Mouse (Mus musculus) stomach, embryonic 15.5 days (tissue): ENCODE measurements around the gene Cdc26. TPM values are rescaled to one million over a fixed set of nuclear protein-coding genes. Genes with fewer than 3 reads are reported as not detected.

Experiments used
- ATAC-seq: fragments of 200-750 bp; cut with Nextera tagmentation; 2 replicates; pipeline ENCODE4 v1.8.0; 2017; ENCODE audit warnings: low read depth, moderate number of reproducible peaks, moderate TSS enrichment; ENCODE audit not compliant: insufficient read depth, low FRiP score
- H3K27ac ChIP-seq: fragments of 300-500 bp; sonication (generic); 2 replicates; pipeline ENCODE4 v1.5.1; 2015; ENCODE audit warnings: mild to moderate bottlenecking, inconsistent platforms
- H3K27me3 ChIP-seq: fragments of 300-500 bp; sonication (generic); replicated peaks from 2 replicates; pipeline ENCODE4 v1.6.1; 2015; ENCODE audit warnings: inconsistent platforms
- H3K36me3 ChIP-seq: fragments of 300-500 bp; sonication (generic); 2 replicates; pipeline ENCODE4 v1.6.1; 2015; ENCODE audit warnings: inconsistent platforms
- H3K4me1 ChIP-seq: fragments of 300-500 bp; sonication (generic); 2 replicates; pipeline ENCODE4 v1.6.1; 2015; ENCODE audit warnings: inconsistent platforms
- H3K4me2 ChIP-seq: fragments of 300-500 bp; sonication (generic); 2 replicates; pipeline ENCODE4 v1.6.1; 2015; ENCODE audit warnings: mild to moderate bottlenecking, inconsistent platforms
- H3K4me3 ChIP-seq: fragments of 300-500 bp; sonication (generic); replicated peaks from 2 replicates; pipeline ENCODE4 v1.5.1; 2015; ENCODE audit warnings: inconsistent platforms
- H3K9ac ChIP-seq: fragments of 300-500 bp; sonication (generic); 2 replicates; pipeline ENCODE4 v1.6.1; 2015; ENCODE audit warnings: inconsistent platforms
- H3K9me3 ChIP-seq: fragments of 300-500 bp; sonication (generic); 2 replicates; pipeline ENCODE4 v1.6.1; 2016; ENCODE audit warnings: inconsistent platforms
- WGBS: fragments of 180-500 bp; shearing (Covaris S2); methylation state at CpG from one replicate; pipeline ENCODE4 v1.1.7; 2015; 5-methylcytosine and 5-hydroxymethylcytosine counted together
- polyA plus RNA-seq: library from polyadenylated mRNA; unstranded; fragments of >200 nt; fragmentation: Nextera tagmentation; extraction: Ambion mirVana; gene quantifications from 2 replicates; pipeline ENCODE4 v1.2.1, GENCODE M21; 2015

Gene Cdc26
- polyA plus RNA-seq, 1 experiment from 2014 or later: 146 TPM

GRCm38 (mm10) chr4:62372818-62373520, 35.5 kb downstream of the Cdc26 start:
- no peaks in the 10 kb centered on the region for H3K4me1 ChIP-seq
- 78% methylated on average over 9 of the region's 9 CpGs for WGBS
- no peaks in the 10 kb centered on the region for H3K9me3 ChIP-seq
- no peak overlapping the region for H3K4me2 ChIP-seq
- no peak for ATAC-seq
- no peak overlapping the region for H3K27ac ChIP-seq
- H3K9ac ChIP-seq: no peak overlapping the region
- no peak overlapping the region for H3K4me3 ChIP-seq
- no peaks in the 10 kb centered on the region for H3K27me3 ChIP-seq
- H3K36me3 ChIP-seq: no peaks in the 10 kb centered on the region

- Histone ChIP-seq H3K9me3 (no peaks in the 10 kb centered on the region), H3K27me3 (no peaks in the 10 kb centered on the region), H3K4me1 (no peaks in the 10 kb centered on the region), H3K9ac (no peak overlapping the region), H3K27ac (no peak overlapping the region), H3K36me3 (no peaks in the 10 kb centered on the region), H3K4me2 (no peak overlapping the region), H3K4me3 (no peak overlapping the region)
- ATAC-seq: no peak
- 29% methylated on average over 1 of the region's 1 CpGs for WGBS
Measured at GRCm38 (mm10) chr4:62372410-62372809, 36.0 kb downstream of the Cdc26 start.

- H3K9ac ChIP-seq: no peak overlapping the region
- H3K36me3 ChIP-seq: no peaks in the 10 kb centered on the region
- no peaks in the 10 kb centered on the region for H3K9me3 ChIP-seq
- no peak overlapping the region for H3K4me3 ChIP-seq
- no peak overlapping the region for H3K27ac ChIP-seq
- ATAC-seq: no peak
- H3K27me3 ChIP-seq: no peaks in the 10 kb centered on the region
- no peak overlapping the region for H3K4me2 ChIP-seq
- no peaks in the 10 kb centered on the region for H3K4me1 ChIP-seq
- WGBS: 67% methylated on average over 3 of the region's 3 CpGs
Measured at GRCm38 (mm10) chr4:62369091-62369490, 39.4 kb downstream of the Cdc26 start.

- WGBS: 74% methylated on average over 6 of the region's 6 CpGs
- Histone ChIP-seq H3K4me1 (no peaks in the 10 kb centered on the region), H3K4me3 (no peak overlapping the region), H3K27me3 (no peaks in the 10 kb centered on the region), H3K4me2 (no peak overlapping the region), H3K9ac (no peak overlapping the region), H3K36me3 (no peaks in the 10 kb centered on the region), H3K9me3 (no peaks in the 10 kb centered on the region), H3K27ac (no peak overlapping the region)
- no peak for ATAC-seq
Measured at GRCm38 (mm10) chr4:62367586-62367985, 40.9 kb downstream of the Cdc26 start.

- Histone ChIP-seq H3K36me3 (no peaks in the 10 kb centered on the region), H3K4me3 (no peak overlapping the region), H3K4me2 (no peak overlapping the region), H3K27me3 (no peaks in the 10 kb centered on the region), H3K4me1 (0 out of 2 replicates have a peak, but pooled peaks cover 3% of the 10 kb centered on the region), H3K27ac (no peak overlapping the region), H3K9me3 (no peaks in the 10 kb centered on the region), H3K9ac (no peak overlapping the region)
- no peak for ATAC-seq
- WGBS: 55% methylated on average over 4 of the region's 4 CpGs
Measured at GRCm38 (mm10) chr4:62366291-62366690, 42.2 kb downstream of the Cdc26 start.

GRCm38 (mm10) chr4:62364299-62364698, 44.1 kb downstream of the Cdc26 start:
- H3K9ac ChIP-seq: no peak overlapping the region
- H3K27me3 ChIP-seq: no peaks in the 10 kb centered on the region
- H3K9me3 ChIP-seq: no peaks in the 10 kb centered on the region
- 53% methylated on average over 8 of the region's 8 CpGs for WGBS
- H3K4me3 ChIP-seq: no peak overlapping the region
- no peak for ATAC-seq
- H3K4me1 ChIP-seq: 0 out of 2 replicates have a peak, but pooled peaks cover 3% of the 10 kb centered on the region
- no peak overlapping the region for H3K27ac ChIP-seq
- no peak overlapping the region for H3K4me2 ChIP-seq
- H3K36me3 ChIP-seq: no peaks in the 10 kb centered on the region

GRCm38 (mm10) chr4:62362437-62362836, 46.0 kb downstream of the Cdc26 start:
- ATAC-seq: no peak
- Histone ChIP-seq H3K27me3 (no peaks in the 10 kb centered on the region), H3K9me3 (no peaks in the 10 kb centered on the region), H3K27ac (no peak overlapping the region), H3K4me2 (no peak overlapping the region), H3K4me3 (no peak overlapping the region), H3K36me3 (no peaks in the 10 kb centered on the region), H3K4me1 (0 out of 2 replicates have a peak, but pooled peaks cover 3% of the 10 kb centered on the region), H3K9ac (no peak overlapping the region)
- WGBS: 74% methylated on average over 2 of the region's 2 CpGs

- H3K4me3 ChIP-seq: peak overlapping the region; percentile 92
- peak overlapping the region; percentile 70 for H3K4me2 ChIP-seq
- H3K27me3 ChIP-seq: no peaks in the 10 kb centered on the region
- 0 out of 2 replicates have a peak, but pooled peaks cover 3% of the 10 kb centered on the region for H3K4me1 ChIP-seq
- no peak overlapping the region for H3K9ac ChIP-seq
- no peak for ATAC-seq
- WGBS: 88% methylated on average over 1 of the region's 1 CpGs
- no peaks in the 10 kb centered on the region for H3K36me3 ChIP-seq
- H3K27ac ChIP-seq: no peak overlapping the region
- no peaks in the 10 kb centered on the region for H3K9me3 ChIP-seq
Measured at GRCm38 (mm10) chr4:62361997-62362396, 46.4 kb downstream of the Cdc26 start.

- Histone ChIP-seq H3K36me3 (no peaks in the 10 kb centered on the region), H3K4me3 (peak overlapping the region; percentile 92), H3K9ac (no peak overlapping the region; the same call in 1 of the 2 replicates), H3K27ac (no peak overlapping the region), H3K9me3 (no peaks in the 10 kb centered on the region), H3K4me2 (peak overlapping the region; percentile 70), H3K27me3 (no peaks in the 10 kb centered on the region), H3K4me1 (0 out of 2 replicates have a peak, but pooled peaks cover 3% of the 10 kb centered on the region)
- ATAC-seq: no peak
- WGBS: 25% methylated on average over 6 of the region's 6 CpGs
Measured at GRCm38 (mm10) chr4:62361571-62361970, 46.9 kb downstream of the Cdc26 start.

- peak overlapping the region; percentile 75 for H3K9ac ChIP-seq
- no peaks in the 10 kb centered on the region for H3K27me3 ChIP-seq
- H3K4me2 ChIP-seq: peak overlapping the region; percentile 70
- peak; percentile 27; the same call in 1 of the 2 replicates for ATAC-seq
- H3K27ac ChIP-seq: peak overlapping the region; percentile 40
- H3K4me3 ChIP-seq: peak overlapping the region; percentile 92
- H3K36me3 ChIP-seq: no peaks in the 10 kb centered on the region
- H3K9me3 ChIP-seq: no peaks in the 10 kb centered on the region
- WGBS: under 1% methylated on average over 22 of the region's 22 CpGs
- H3K4me1 ChIP-seq: 0 out of 2 replicates have a peak, but pooled peaks cover 3% of the 10 kb centered on the region
Measured at GRCm38 (mm10) chr4:62360805-62361455, 47.5 kb downstream of the Cdc26 start.

- under 1% methylated on average over 51 of the region's 51 CpGs for WGBS
- no peaks in the 10 kb centered on the region for H3K9me3 ChIP-seq
Measured at GRCm38 (mm10) chr4:62360088-62360804, 48.2 kb downstream of the Cdc26 start, which contains the start of the genes Fkbp15 and Slc31a1. TSS of gene Fkbp15 (minus strand) at chr4:62360548. TSS of gene Slc31a1 (plus strand) at chr4:62360727.

More at GRCm38 (mm10) chr4:62360088-62360804, 48.2 kb downstream of the Cdc26 start, which contains the start of the genes Fkbp15 and Slc31a1:
- Histone ChIP-seq H3K36me3 (no peaks in the 10 kb centered on the region), H3K4me2 (peak within 1 kb of the TSS; percentile 70), H3K4me3 (peak within 1 kb of the TSS; percentile 92), H3K4me1 (0 out of 2 replicates have a peak, but pooled peaks cover 3% of the 10 kb centered on the region), H3K9ac (peak within 1 kb of the TSS; percentile 75), H3K27ac (peak within 1 kb of the TSS; percentile 86), H3K27me3 (no peaks in the 10 kb centered on the region)
- ATAC-seq: peak; percentile 99
